Mouse (Mus musculus) limb, embryonic 14.5 days (tissue): Measurements from ENCODE around the gene Adam19. TPM values are rescaled to one million over a fixed set of nuclear protein-coding genes. Genes with fewer than 3 reads are reported as not detected.
A peak's percentile ranks its signal among the peaks of the same experiment; 100 is the strongest.

Experiments
- ATAC-seq: fragments of 200-750 bp; cut with Nextera tagmentation; 2 replicates; pipeline ENCODE4 v1.8.0; 2017; ENCODE audit warnings: low read depth, moderate number of reproducible peaks, moderate TSS enrichment; ENCODE audit not compliant: low FRiP score
- DNase-seq: peaks from one replicate; pipeline ENCODE4 v3.0.0-alpha.2; 2015; ENCODE audit warnings: low spot score
- H3K27ac ChIP-seq: fragments of 300-500 bp; sonication (generic); replicated peaks from 2 replicates; pipeline ENCODE4 v1.5.1; 2014; ENCODE audit warnings: low read depth, mild to moderate bottlenecking, low read length, moderate library complexity, mixed read lengths
- H3K27me3 ChIP-seq: fragments of 300-500 bp; sonication (generic); 2 replicates; pipeline ENCODE4 v1.6.1; 2014; ENCODE audit warnings: low read length, mixed read lengths; ENCODE audit not compliant: control insufficient read depth, insufficient read depth
- H3K36me3 ChIP-seq: fragments of 300-500 bp; sonication (generic); 2 replicates; pipeline ENCODE4 v1.6.1; 2014; ENCODE audit warnings: mild to moderate bottlenecking, low read length, moderate library complexity, mixed read lengths; ENCODE audit not compliant: control insufficient read depth, insufficient read depth
- H3K4me1 ChIP-seq: fragments of 300-500 bp; sonication (generic); 2 replicates; pipeline ENCODE4 v1.6.1; 2014; ENCODE audit warnings: antibody characterized with exemption, low read length, mixed read lengths; ENCODE audit not compliant: control insufficient read depth, insufficient read depth
- H3K4me2 ChIP-seq: fragments of 300-500 bp; sonication (generic); replicated peaks from 2 replicates; pipeline ENCODE4 v1.6.1; 2014; ENCODE audit warnings: low read depth, mild to moderate bottlenecking, low read length, moderate library complexity; ENCODE audit not compliant: severe bottlenecking
- H3K4me3 ChIP-seq: fragments of 300-500 bp; sonication (generic); replicated peaks from 2 replicates; pipeline ENCODE4 v1.5.1; 2014; ENCODE audit warnings: low read length
- H3K9ac ChIP-seq: fragments of 300-500 bp; sonication (generic); 2 replicates; pipeline ENCODE4 v1.6.1; 2014; ENCODE audit warnings: mild to moderate bottlenecking, low read depth, low read length, moderate library complexity; ENCODE audit not compliant: severe bottlenecking
- H3K9me3 ChIP-seq: fragments of 300-500 bp; sonication (generic); 2 replicates; pipeline ENCODE4 v1.6.1; 2016; ENCODE audit warnings: low read length; ENCODE audit not compliant: control insufficient read depth
- POLR2A ChIP-seq: fragments of 200-500 bp; IDR thresholded peaks from 2 replicates; pipeline ENCODE4 v1.8.0; 2012; ENCODE audit warnings: inconsistent platforms, mild to moderate bottlenecking, moderate library complexity, borderline replicate concordance; ENCODE audit not compliant: insufficient read depth, insufficient read length; ENCODE audit errors: extremely low read depth
- WGBS: fragments of 180-500 bp; shearing (Covaris S2); extraction: QIAGEN DNeasy Blood & Tissue Kit; methylation state at CpG from one replicate; pipeline ENCODE4 v1.1.7; 2014; 5-methylcytosine and 5-hydroxymethylcytosine counted together
- polyA plus RNA-seq, 2 experiments: library from polyadenylated mRNA; depleted of rRNA in 1 of 2; stranded (reverse) in 1 of 2; unstranded in 1 of 2; fragments of >200 nt; fragmentation: Nextera tagmentation in 1 of 2; extraction: Ambion mirVana in 1 of 2; gene quantifications; 2 replicates each; pipeline versions ENCODE4 v1.2.1 to v1.2.3; 2012 to 2014

The Adam19 gene
- polyA plus RNA-seq, 2 experiments, result 13.3 to 29.3 TPM

DNA sequence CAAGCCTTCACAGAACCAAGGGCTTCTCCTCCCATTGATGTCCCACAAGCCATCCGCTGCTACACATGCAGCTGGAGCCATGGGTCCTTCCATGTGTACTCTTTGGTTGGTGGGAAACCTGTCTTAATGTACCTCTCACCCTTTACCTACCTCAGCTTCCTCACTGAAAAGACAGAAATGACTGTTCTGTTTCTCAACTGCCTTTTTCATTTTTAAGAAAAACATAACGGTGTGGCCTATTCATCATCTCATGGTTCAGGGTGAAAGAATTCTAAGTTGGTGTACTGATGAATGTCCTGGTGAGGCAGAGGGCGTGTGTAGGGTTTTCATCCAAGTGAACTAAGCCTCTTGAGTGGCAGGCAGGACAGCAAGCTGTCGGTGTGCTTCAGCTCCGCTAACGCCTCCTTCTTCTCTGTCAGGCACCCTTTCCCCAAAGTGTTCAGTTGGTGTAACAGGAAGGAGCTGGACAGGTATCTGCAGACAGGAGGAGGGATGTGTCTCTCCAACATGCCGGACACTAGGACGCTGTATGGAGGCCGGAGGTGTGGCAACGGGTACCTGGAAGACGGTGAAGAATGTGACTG is 71.1 kb downstream of the Adam19 start:
- Histone ChIP-seq H3K27ac (no peak overlapping the region), H3K4me1 (no peaks in the 10 kb centered on the region), H3K27me3 (no peaks in the 10 kb centered on the region), H3K9me3 (no peaks in the 10 kb centered on the region), H3K9ac (no peak overlapping the region), H3K36me3 (peaks cover 35% of the 10 kb centered on the region), H3K4me2 (no peak overlapping the region), H3K4me3 (no peak overlapping the region)
- no peak for TF ChIP-seq POLR2A
- ATAC-seq (no peak), DNase-seq (no peak)
- 89% methylated on average over 11 of the region's 11 CpGs for WGBS

DNA sequence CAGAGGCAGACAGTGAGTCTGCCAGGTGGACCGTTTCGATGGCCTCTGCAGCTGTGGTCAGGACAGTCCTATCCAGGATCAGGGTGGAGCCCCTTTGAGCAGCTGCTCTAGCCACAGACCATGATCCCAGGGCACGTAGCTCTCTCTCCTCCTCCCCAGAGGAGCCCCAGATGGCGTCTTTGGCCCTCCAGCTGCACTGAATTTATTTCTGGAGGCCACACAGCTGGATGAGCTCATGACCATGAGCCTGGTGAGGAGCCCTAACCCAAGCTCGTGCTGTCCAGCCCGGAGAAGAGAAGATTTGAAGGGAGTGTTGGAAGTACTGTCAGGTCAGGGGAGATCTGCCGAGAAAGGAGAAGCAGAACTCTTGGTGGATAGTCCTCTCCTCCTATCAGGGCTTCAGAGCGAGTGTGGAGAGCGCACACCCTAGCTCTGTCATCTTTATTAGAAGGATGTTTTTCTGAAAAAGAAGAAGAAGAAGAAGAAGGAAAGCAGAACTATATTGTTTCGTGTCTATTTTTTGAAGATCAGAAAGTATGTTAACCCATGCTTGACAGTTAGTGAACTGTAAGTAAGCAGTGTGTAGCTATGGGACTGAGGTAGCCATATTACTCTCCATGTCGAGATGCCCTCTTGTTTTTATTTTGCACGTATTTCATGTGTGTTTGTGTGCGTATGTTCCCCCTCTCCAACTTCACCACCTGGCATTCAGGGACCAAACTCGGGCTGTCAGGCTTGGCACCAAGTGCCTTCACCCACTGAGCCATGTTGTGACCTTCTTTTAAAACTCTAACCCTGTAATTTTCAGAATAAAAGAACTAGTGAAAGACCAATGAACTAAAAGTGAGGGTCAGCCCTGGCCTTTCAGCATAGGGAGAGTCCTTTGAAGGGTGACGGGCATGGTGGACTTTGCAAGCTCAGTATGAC is 72.1 kb downstream of the Adam19 start:
- Histone ChIP-seq H3K27me3 (no peaks in the 10 kb centered on the region), H3K9ac (no peak overlapping the region), H3K4me1 (no peaks in the 10 kb centered on the region), H3K4me2 (no peak overlapping the region), H3K36me3 (peaks cover 33% of the 10 kb centered on the region), H3K27ac (no peak overlapping the region), H3K4me3 (no peak overlapping the region), H3K9me3 (no peaks in the 10 kb centered on the region)
- WGBS, result 71% methylated on average over 15 of the region's 15 CpGs
- peak; percentile 71 for DNase-seq
- no peak for TF ChIP-seq POLR2A
- ATAC-seq, result peak; percentile 77

DNA sequence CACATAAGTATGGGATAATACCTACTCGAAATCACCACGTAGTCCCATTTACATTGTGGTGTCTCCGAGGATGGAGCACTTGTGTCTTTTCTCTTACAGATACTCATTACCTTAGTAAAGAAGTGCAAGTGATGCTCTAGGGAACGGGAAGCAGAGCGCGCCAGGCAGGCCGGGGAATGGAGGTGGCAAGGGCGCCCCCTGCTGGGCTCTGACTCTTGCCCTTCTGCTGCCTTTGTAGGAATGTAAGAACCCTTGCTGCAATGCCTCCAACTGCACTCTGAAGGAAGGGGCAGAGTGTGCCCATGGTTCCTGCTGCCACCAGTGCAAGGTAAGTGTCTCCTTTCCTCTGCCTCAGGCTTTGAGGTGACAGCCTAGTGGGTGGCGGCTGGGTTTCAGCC is 72.8 kb downstream of the Adam19 start:
- WGBS, result 68% methylated on average over 9 of the region's 9 CpGs
- no peak for ATAC-seq
- no peak overlapping the region for H3K9ac ChIP-seq
- peaks cover 38% of the 10 kb centered on the region for H3K36me3 ChIP-seq
- no peaks in the 10 kb centered on the region for H3K27me3 ChIP-seq
- H3K4me1 ChIP-seq, result no peaks in the 10 kb centered on the region
- TF ChIP-seq POLR2A, result no peak
- DNase-seq, result no peak
- no peak overlapping the region for H3K4me3 ChIP-seq
- no peak overlapping the region for H3K4me2 ChIP-seq
- H3K27ac ChIP-seq, result no peak overlapping the region
- no peaks in the 10 kb centered on the region for H3K9me3 ChIP-seq

DNA sequence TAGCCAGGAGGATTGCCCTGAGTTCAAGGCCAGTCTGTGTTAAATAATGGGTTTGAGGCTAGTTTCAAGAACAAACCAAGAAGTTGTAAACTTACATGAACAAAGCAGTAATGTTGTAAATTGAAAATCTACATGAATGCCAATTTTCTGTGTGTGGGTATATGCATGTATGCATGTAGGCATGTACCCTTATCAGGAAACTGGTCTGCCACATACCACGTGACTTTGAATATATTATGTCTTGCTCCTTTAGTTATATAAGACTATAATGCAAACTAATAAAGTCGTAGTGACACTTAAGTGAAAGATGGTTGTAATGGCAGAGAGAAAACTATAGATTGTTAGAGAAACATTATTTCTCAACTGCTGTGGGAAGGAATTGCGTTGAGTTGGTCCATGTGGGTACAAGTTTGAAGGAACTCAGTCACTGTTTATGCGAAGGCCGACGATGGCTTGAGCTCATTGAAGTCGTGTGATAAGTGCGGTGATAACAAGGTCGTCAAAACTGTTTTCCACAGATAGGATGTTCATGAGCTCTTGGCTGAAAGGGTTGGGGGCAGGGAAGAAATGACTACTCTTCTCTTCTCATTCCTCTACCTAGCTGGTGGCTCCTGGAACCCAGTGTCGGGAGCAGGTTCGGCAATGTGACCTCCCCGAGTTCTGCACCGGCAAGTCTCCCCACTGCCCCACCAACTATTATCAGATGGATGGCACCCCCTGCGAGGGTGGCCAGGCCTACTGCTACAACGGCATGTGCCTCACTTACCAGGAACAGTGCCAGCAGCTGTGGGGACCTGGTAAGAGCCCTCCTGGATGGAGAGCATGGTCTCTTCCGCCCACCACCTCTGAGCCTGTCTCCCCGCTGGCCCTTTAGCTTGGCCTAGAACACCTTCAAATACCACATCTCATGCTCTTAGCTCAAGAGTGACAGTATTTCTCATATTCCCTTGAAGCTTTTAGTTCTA is 75.5 kb downstream of the Adam19 start:
- no peaks in the 10 kb centered on the region for H3K4me1 ChIP-seq
- no peak overlapping the region for H3K4me3 ChIP-seq
- no peaks in the 10 kb centered on the region for H3K9me3 ChIP-seq
- H3K27ac ChIP-seq, result no peak overlapping the region
- peaks cover 43% of the 10 kb centered on the region for H3K36me3 ChIP-seq
- DNase-seq (no peak), ATAC-seq (no peak)
- H3K9ac ChIP-seq, result no peak overlapping the region
- H3K4me2 ChIP-seq, result no peak overlapping the region
- 93% methylated on average over 17 of the region's 17 CpGs for WGBS
- no peaks in the 10 kb centered on the region for H3K27me3 ChIP-seq
- no peak for TF ChIP-seq POLR2A

DNA sequence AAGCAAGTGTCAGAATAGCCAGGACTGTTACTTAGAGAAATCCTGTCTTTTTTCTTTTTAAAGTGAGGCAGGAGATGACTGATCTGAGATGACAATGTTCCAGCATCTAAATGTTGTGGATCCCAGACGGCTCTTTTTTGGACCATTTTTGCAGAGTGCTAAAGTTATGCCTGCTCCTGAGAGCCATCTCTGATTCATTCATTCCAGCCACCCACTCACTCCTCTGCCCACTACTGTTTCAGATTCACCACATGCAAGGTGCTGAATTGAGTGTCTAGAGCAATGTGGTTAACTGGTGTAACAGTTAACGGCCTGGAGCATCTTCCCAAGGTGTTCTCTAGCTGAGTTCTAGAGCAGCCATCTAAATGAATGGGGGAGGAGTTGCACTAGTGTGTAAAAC is 79.1 kb downstream of the Adam19 start:
- peaks cover 64% of the 10 kb centered on the region for H3K36me3 ChIP-seq
- no peak overlapping the region for H3K27ac ChIP-seq
- H3K9me3 ChIP-seq, result no peaks in the 10 kb centered on the region
- H3K9ac ChIP-seq, result no peak overlapping the region
- no peaks in the 10 kb centered on the region for H3K4me1 ChIP-seq
- DNase-seq (no peak), ATAC-seq (no peak)
- 90% methylated on average over 2 of the region's 2 CpGs for WGBS
- H3K4me3 ChIP-seq, result no peak overlapping the region
- H3K4me2 ChIP-seq, result no peak overlapping the region
- no peak for TF ChIP-seq POLR2A
- H3K27me3 ChIP-seq, result no peaks in the 10 kb centered on the region
